Mouse (Mus musculus): Measurements from ENCODE around the gene Gm17469. TPM values are rescaled to one million over a fixed set of nuclear protein-coding genes. Genes with fewer than 3 reads are reported as not detected.
"Not testable (repeated sequence)": the region's sequence is repeated elsewhere in the genome, so short reads cannot be mapped to it uniquely, and the experiment has no call there.

The Gm17469 gene
- not detected in 2 replicates for polyA plus RNA-seq (2016; fragmentation: Nextera tagmentation; extraction: Ambion mirVana)

GRCm38 (mm10) chrX:124629593-124629992 is at the start of gene Gm17469:
TSS of gene Gm17469 (plus strand) at chrX:124629893.
- no CpG with 5 or more reads among the region's 4 CpGs for WGBS
- not testable (repeated sequence) for ATAC-seq (ENCODE audit: low FRiP score, low read depth); H3K9me3 ChIP-seq; H3K4me2 ChIP-seq (replicated peaks); H3K27me3 ChIP-seq; H3K36me3 ChIP-seq; H3K4me1 ChIP-seq; H3K4me3 ChIP-seq; H3K27ac ChIP-seq (replicated peaks); H3K9ac ChIP-seq (replicated peaks)

Other genes with a start within 250 kb of the Gm17469 start
- gene Gm17584, start 129.3 kb upstream of the Gm17469 start, polyA plus RNA-seq (2016; fragmentation: Nextera tagmentation; extraction: Ambion mirVana) = not detected in 2 replicates